Mouse (Mus musculus): ENCODE measurements around the gene Btbd1.

Gene Btbd1

DNA sequence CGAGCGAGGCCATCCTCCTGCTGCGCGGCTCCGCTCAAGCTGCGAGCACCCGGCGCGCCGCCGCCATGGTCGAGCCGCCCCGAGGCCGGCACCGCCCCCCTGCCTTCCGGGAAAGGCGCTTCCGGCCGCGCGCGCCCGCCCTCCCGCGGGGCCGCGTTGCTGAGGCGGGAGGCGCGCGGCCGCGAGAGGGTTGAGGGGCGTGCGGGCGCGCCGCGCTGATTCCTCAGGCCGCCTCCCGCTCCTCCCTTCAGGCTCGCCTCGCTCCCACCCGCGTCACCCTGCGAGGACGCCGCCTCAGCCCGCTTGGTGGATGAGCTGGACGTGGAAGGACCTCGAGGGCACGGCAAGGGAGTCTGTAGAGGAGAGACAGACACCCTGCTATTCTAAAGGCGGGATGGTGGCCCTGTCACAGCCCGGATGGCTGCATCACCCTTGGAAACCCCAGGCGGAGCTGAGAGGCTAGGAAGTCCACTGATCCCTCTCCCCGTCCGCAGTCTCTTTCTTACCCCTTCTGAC lies at the start of gene Btbd1:
Btbd1 (minus strand) TSS at position 53 of the 516 bp plus-strand sequence.
- DNase-seq (ENCODE audit: low spot score in 2 of 2): peak; percentile 60 to 84

DNA sequence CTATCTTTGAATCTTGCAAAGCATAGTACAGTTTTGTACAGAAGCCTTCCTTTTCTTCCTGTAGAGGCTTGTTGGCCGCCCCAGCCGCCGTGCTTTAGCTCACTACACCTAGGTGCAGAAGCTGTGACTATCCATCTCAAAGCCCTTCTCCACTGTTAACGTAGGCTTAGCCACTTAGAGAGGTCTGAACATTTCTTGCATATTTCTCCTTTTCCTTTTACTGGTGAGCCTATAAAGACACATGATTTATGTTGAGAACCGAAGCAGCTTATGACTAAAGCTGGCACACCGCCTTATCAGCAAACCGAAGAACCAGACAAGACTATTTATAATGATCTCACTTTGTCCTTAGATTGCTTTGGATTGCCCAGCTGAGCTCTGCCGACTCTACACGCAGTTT lies 46.1 kb upstream of the Btbd1 start:
- peak in 1 of 2 experiments; percentile 48 for DNase-seq (ENCODE audit: low spot score in 2 of 2)

DNA sequence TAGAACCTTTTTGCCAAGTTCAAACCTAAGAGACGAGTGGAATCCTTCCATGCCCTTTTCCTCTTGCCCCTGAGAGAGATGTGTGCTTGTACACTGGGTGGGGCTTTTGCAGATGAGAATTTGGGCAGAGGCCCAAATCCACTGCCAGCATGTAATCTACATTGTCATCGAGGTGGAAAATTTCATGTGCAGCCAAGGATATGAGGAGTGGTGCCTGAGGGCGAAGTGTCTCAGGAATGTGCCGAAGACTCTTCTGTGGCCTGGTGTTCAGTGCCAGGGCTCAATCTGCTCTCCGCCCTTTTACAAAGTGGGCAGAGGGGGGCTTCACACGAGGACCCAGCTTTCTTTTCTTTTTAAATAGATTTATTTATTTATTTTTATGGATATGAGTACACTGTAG lies 45.4 kb upstream of the Btbd1 start:
- DNase-seq (ENCODE audit: low spot score in 2 of 2): no peak

GRCm38 (mm10) chr7:81873807-81874206 lies 44.6 kb upstream of the Btbd1 start:
- no peak for DNase-seq (ENCODE audit: low spot score in 2 of 2)

DNA sequence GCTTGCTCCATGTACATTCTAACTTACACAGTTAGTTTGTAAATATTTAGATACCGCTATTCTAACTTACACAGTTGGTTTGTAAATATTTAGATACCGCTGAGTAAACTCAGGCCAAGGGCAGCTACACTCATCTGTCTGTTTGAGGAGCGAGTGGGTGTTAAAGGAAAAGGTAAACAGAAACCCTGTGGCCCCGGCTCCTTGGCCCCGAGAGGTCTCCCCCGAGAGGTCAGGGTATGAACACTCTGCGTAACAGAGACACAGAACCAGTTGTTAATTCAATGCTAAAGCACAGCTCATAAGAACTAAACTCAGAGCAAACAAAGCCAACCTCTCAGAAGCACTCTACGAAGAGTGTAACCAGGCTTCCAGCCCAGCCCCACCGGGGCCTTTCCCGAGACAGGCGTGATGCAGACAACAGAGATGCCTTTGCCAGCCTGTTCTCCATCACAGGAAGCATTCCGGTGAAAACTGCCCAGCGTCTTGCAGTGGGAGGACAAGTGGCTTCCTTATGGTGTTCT lies 43.3 kb upstream of the Btbd1 start:
- no peak for DNase-seq (ENCODE audit: low spot score in 2 of 2)

- peak in 1 of 2 experiments; percentile 57 for DNase-seq (ENCODE audit: low spot score in 2 of 2)
These were observed 38.9 kb upstream of the Btbd1 start for GRCm38 (mm10) chr7:81868158-81868557.

DNA sequence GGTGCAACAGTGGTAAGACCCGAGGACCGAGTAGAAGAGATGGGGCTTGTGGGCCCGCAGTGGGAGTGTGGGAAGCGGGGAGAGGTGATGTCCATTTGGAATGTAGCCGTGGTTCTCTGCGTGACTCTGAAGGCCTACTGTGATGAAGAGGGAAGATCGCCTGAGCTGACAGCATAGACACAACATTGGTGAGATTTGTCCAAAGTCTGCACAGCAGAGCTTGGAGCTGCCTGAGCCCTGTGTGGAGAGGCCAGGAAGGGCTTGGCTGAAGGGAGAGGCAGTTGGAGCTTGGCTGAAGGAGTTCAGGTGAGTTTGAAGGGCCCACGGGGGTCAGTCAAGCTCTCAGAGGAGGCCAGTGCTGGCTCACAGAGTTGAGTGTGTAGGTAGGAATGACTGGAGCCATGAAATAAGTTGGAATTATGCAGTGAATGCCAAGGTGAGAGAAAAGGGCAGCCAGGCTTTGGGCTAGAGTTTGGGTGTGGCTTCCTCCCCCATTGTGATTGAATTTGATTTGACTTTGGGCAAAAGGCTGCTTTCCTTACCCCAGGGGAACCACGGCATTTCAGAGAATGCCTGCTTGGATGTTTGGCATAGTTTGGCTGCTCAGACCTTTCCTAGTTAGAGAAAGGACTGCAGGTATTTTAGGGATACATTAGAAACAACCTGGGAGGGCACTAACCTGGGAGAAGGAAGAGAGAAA lies 38.1 kb upstream of the Btbd1 start:
- DNase-seq (ENCODE audit: low spot score in 2 of 2): no peak

DNA sequence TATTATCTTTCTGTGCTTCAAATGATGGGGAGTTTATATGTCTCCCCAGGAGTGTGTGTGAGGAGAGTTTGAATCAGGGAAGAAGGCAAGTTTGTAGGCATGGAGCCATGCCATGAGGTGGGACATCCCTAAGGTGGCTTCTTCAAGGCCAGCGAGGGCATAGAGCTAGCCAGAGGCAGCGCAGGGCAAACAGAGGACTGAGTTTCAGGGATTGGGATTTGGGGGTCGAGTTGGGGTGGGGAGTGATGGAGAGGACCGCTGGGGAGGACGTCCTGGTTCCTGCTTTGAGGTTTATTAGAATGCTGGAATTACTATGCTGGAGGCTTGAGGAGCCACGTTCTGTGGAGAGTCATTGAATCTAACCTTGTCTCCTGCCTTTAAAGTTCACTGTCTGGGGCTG lies 36.7 kb upstream of the Btbd1 start:
- DNase-seq (ENCODE audit: low spot score in 2 of 2): no peak

GRCm38 (mm10) chr7:81864552-81864951 lies 35.3 kb upstream of the Btbd1 start:
- no peak for DNase-seq (ENCODE audit: low spot score in 2 of 2)

DNA sequence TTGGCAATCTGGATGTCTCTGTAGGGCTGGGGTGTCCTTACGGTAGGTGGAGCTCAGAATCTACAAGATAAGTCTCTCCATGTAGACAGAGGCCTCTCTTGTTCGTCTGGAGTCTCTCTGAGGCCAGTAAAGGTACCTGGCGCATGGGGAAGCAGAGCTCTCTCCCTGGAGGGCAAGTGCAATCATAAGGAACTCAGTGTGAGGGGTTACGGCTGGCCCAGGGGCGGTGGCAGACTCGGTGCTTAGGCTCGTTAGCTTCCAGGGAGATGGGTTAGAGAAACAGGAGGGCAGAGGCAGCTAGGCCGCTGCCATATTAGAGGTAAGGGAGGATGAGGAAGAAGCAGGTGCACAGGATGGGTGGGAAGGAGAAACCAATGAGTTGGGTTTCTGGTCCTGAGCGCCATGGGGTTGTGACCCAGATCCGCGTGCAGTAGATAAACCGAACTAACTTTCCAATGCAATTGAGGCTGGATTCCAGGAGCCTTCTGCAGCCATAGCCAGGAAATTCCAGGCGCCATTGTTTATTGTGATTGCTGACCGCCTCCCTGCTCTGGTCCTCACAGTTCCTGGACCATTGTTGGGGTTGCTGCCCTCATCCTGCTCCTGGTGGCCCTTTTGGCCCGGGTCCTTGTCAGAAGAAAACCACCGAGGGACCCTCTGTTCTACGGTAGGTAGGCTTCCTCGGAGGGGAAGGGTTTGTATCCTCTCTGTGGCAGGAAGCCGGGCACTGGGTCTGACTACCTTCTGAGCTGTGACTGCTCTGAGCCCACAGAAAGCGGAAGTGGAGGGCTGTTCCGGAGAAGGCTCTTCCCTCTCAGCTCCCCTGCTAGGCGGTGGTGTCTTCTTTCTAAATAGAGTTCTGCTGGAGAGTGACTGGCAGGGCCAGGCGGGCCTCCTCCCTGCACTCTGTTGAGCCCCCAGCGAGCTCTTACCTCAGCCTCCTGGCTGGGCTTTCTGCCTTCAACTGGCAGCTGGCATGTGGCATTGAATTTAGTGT lies 33.7 kb upstream of the Btbd1 start:
- DNase-seq (ENCODE audit: low spot score in 2 of 2): no peak

- no peak for DNase-seq (ENCODE audit: low spot score in 2 of 2)
These were observed 32.7 kb upstream of the Btbd1 start for GRCm38 (mm10) chr7:81861921-81862320.

GRCm38 (mm10) chr7:81861461-81861860 lies 32.2 kb upstream of the Btbd1 start:
- no peak for DNase-seq (ENCODE audit: low spot score in 2 of 2)

DNA sequence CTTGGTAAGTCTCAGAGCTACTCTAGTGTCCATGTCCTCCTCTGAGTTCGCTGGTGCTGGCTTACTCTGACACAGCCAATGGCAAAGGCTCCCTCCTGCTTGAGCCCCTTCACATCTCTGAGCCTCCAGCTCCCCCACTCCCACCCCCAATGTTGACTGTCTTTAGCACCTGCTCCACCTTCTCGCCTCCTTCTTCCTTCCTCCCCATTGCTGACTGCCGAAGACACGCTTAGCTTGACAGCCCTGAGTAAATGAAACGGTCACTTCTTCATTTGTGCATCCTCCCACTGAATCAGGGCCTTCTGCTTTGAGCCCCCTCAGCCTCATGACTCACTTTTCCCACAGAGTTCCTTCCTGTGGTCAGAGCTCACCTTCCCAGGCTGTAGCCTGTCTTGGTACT lies 31.8 kb upstream of the Btbd1 start:
- DNase-seq (ENCODE audit: low spot score in 2 of 2): no peak

DNA sequence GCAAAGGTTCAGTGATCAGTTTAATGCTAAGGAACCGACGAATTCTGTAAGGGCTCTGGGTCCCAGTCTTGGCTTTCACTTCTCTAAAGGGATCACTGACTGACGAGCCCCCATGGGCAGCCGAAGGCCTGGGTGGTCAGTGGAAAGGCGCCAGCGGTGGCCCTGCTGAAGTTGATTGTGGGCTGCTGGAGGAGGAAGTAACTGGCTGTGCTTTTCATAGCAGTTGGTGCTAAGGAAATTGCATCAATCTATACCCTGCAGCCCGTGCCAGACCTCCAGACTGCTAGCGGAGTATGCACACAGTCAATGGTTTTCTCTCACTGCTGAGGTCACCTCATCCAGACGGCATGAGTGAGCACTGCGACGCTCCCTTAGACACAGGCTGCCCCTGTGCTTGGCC lies 30.8 kb upstream of the Btbd1 start:
- peak; percentile 39 to 50 for DNase-seq (ENCODE audit: low spot score in 2 of 2)

- peak in 1 of 2 experiments; percentile 42 for DNase-seq (ENCODE audit: low spot score in 2 of 2)
These were observed 29.9 kb upstream of the Btbd1 start, which contains the start of gene Tm6sf1 for GRCm38 (mm10) chr7:81858968-81859721. TSS of gene Tm6sf1 (plus strand) at chr7:81859001.

GRCm38 (mm10) chr7:81858236-81858635 lies 29.0 kb upstream of the Btbd1 start:
- DNase-seq (ENCODE audit: low spot score in 2 of 2): no peak

DNA sequence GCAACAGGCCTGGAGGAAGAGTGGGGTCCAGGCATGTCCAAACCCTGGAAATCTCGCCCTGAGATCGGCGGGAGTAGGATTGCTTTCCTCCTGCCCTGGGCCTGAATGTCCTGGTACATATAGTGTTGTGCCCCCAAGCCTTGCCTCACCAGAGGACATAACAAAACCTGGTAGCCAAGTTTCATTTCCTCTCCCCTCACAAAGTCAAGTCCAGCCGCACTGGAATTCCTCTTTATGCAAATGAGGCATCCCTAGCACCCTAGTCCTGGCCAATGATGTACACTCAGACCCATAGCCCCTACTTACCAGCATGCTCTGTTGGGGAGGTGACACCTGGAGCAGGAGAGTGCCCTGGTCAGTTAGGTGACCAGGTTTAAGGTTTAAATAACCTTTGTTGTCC lies 27.0 kb upstream of the Btbd1 start:
- DNase-seq (ENCODE audit: low spot score in 2 of 2): no peak

- no peak for DNase-seq (ENCODE audit: low spot score in 2 of 2)
These were observed 26.5 kb upstream of the Btbd1 start, which contains the start of gene Gm10160 for GRCm38 (mm10) chr7:81855694-81856093. TSS of gene Gm10160 (minus strand) at chr7:81855794.

GRCm38 (mm10) chr7:81854568-81855307 lies 25.5 kb upstream of the Btbd1 start:
- no peak for DNase-seq (ENCODE audit: low spot score in 2 of 2)

- DNase-seq (ENCODE audit: low spot score in 2 of 2): no peak
These were observed 22.5 kb upstream of the Btbd1 start for GRCm38 (mm10) chr7:81851706-81852105.

GRCm38 (mm10) chr7:81850171-81850570 lies 20.9 kb upstream of the Btbd1 start:
- no peak for DNase-seq (ENCODE audit: low spot score in 2 of 2)

Measured in frontal cortex, postnatal 10 days (tissue).